In the genomic region with DNA sequence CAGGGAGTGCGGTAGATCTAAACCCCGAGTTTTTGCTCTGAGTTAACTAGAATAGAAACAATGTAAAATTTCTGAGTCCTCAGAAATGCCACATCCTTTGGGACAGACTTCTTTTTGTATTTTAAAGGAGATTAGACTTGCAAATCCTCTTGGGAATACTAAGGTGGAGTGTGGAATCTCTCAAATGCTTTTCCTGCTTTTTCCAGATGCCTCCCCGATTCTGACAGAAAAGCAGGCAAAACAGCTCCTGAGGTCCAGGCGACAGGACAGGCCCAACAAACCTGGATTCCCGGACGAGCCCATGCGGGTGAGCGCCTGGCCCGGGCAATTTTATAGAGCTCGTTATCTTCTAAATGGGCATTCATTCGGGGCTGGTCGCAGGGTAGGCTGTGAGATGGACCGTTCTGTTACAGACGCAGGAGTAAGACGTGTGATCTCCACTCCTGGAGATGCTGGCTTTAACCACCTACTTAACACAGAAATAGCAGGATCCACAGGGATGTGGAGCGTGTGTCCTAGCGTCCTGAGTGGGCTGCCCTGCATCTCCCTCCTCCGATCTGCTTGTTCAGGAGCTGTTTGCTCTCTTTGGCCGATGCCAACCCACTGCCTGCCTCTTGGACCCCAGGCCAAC, we compare ENCODE assay signal across 27 mouse cellular contexts. TPM values are rescaled to one million over a fixed set of nuclear protein-coding genes. Genes with fewer than 3 reads are reported as not detected.
DNase-seq lines count a peak whose midpoint lies in the region; TF ChIP-seq lines count a peak whose summit lies in the region.
"Had no signal": no experiment of that assay in that cellular context is flagged by ENCODE, and none has a peak within 500 bp of the region (broad histone marks: within the 10 kb centered on the region; RNA-seq: fewer than 3 reads in every experiment).

No protein-coding gene starts in this region.

- no peak for DNase-seq in gastrocnemius, adult 2 months
- DNase-seq in gastrocnemius, postnatal 25 days = no peak
- peak; percentile 28 to 31 for DNase-seq in right cerebral cortex, adult 2 months (ENCODE audit: low spot score in 2 of 2)
- DNase-seq in right cerebral cortex, postnatal 25 days = no peak
- no peak for DNase-seq in heart, adult 11 months
- DNase-seq: adrenal gland, postnatal 14 days; cerebellum, adult 11-12 months; kidney, adult 8-10 months; kidney, postnatal 25 days had no signal

- H3K27ac ChIP-seq in gastrocnemius, adult 2 months = peak overlapping the region; percentile 61
- no peak overlapping the region for H3K27ac ChIP-seq in ES-Bruce4 (ENCODE audit: insufficient read depth, low read length)
- H3K27ac ChIP-seq in brown adipose tissue, adult 24 weeks (replicated peaks; ENCODE audit: low read depth, low read length) = peak overlapping the region; percentile 69
- H3K27ac ChIP-seq: forebrain, embryonic 15.5 days; heart, embryonic 13.5 days; hindbrain, embryonic 14.5 days; liver, embryonic 15.5 days; macrophage; midbrain, embryonic 10.5 days had no signal

- no peaks in the 10 kb centered on the region for H3K27me3 ChIP-seq in ES-Bruce4 (ENCODE audit: control insufficient read depth, insufficient read depth, low read length, poor library complexity, severe bottlenecking)
- H3K27me3 ChIP-seq: forebrain, embryonic 15.5 days; heart, embryonic 13.5 days; liver, embryonic 15.5 days had no signal

- H3K4me3 ChIP-seq in gastrocnemius, adult 2 months = peak overlapping the region; percentile 20
- no peak overlapping the region for H3K4me3 ChIP-seq in ES-Bruce4 (ENCODE audit: low read depth, low read length)
- H3K4me3 ChIP-seq in brown adipose tissue, adult 24 weeks (ENCODE audit: insufficient read depth, low read depth, low read length) = peak overlapping the region; percentile 19
- H3K4me3 ChIP-seq: forebrain, embryonic 15.5 days; heart, embryonic 13.5 days; liver, embryonic 15.5 days; midbrain, embryonic 10.5 days had no signal

- 0 out of 2 replicates have a peak overlapping the region, but pooled peaks have one; percentile 26 for H3K9ac ChIP-seq in ES-Bruce4 (ENCODE audit: low read depth, poor library complexity, severe bottlenecking)
- H3K9ac ChIP-seq: forebrain, embryonic 15.5 days; heart, embryonic 13.5 days; hindbrain, embryonic 14.5 days; liver, embryonic 15.5 days had no signal

- H3K9me3 ChIP-seq in ES-Bruce4 (replicated peaks; ENCODE audit: control insufficient read depth, insufficient read depth, low read length, poor library complexity, severe bottlenecking) = no peaks in the 10 kb centered on the region
- H3K9me3 ChIP-seq: forebrain, embryonic 15.5 days; G1E; heart, embryonic 13.5 days; liver, embryonic 15.5 days; midbrain, embryonic 10.5 days had no signal

- TF ChIP-seq EP300 in ES-Bruce4 (IDR thresholded peaks at IDR 0.05; ENCODE audit: insufficient read depth, low read depth, low read length) = no peak

- TF ChIP-seq CTCF in gastrocnemius, adult 2 months (IDR thresholded peaks at IDR 0.05) = no peak
- TF ChIP-seq CTCF in ES-Bruce4 (IDR thresholded peaks at IDR 0.05; ENCODE audit: low read depth, low read length) = no peak

- H3K4me1 ChIP-seq in ES-Bruce4 (ENCODE audit: control insufficient read depth, insufficient read depth, low read length) = no peaks in the 10 kb centered on the region
- H3K4me1 ChIP-seq in brown adipose tissue, adult 24 weeks (ENCODE audit: control insufficient read depth, insufficient read depth, insufficient read length, low read length) = peaks cover 12% of the 10 kb centered on the region
- H3K4me1 ChIP-seq: forebrain, embryonic 15.5 days; liver, embryonic 15.5 days had no signal

- no peak for TF ChIP-seq POLR2A in ES-Bruce4 (IDR thresholded peaks at IDR 0.05; ENCODE audit: insufficient read depth, low read length)

- H3K36me3 ChIP-seq in ES-Bruce4 (ENCODE audit: control insufficient read depth, insufficient read depth, low read length, poor library complexity, severe bottlenecking) = no peaks in the 10 kb centered on the region
- H3K36me3 ChIP-seq: forebrain, embryonic 15.5 days; G1E; heart, embryonic 13.5 days; liver, embryonic 15.5 days; midbrain, embryonic 10.5 days had no signal

- intact Hi-C loops in gastrocnemius, adult 2 months (cut with DNase I) = no loop called here

RNA-seq across cellular contexts. Expression of gene Gm525, which starts 1.3 kb away (rescaled TPM):
- not detected for total RNA-seq in gastrocnemius, adult 2 months (2021)
- not detected for total RNA-seq in gastrocnemius, postnatal 25 days (2021)
- polyA plus RNA-seq in ES-Bruce4 (2011; ENCODE audit: insufficient read depth, insufficient read length, low read depth, missing spikeins) = not detected in 2 replicates
- not detected in 2 replicates for polyA plus RNA-seq in brown adipose tissue, adult 24 weeks (2012; ENCODE audit: insufficient read depth, insufficient read length, missing spikeins)
- total RNA-seq: adrenal gland, postnatal 14 days; common myeloid progenitor, adult 5-6 weeks; G1E; gastrocnemius, adult 18-20 months; granulocyte monocyte progenitor cell, adult 5-6 weeks; heart, postnatal 25 days; layer of hippocampus, adult 8-10 months; left cerebral cortex, postnatal 14 days had no signal
- polyA plus RNA-seq: C2C12; embryonic facial prominence, embryonic 11.5 days; forebrain, embryonic 15.5 days; G1E; heart, embryonic 13.5 days; hindbrain, embryonic 14.5 days; liver, embryonic 15.5 days; macrophage; midbrain, embryonic 10.5 days; neural tube, embryonic 14.5 days had no signal

RNA-seq across cellular contexts. Expression of gene Dgke, which starts 8.2 kb away (rescaled TPM):
- total RNA-seq in gastrocnemius, adult 2 months (2021) = 1 to 10 TPM; 3.4 to 3.7 TPM
- total RNA-seq in gastrocnemius, postnatal 25 days (2021) = 1 to 10 TPM; 2.5 to 2.7 TPM
- 11.3 and 12.8 TPM in 2 replicates for polyA plus RNA-seq in ES-Bruce4 (2011; ENCODE audit: insufficient read depth, insufficient read length, low read depth, missing spikeins)
- 3.0 and 3.2 TPM in 2 replicates for polyA plus RNA-seq in brown adipose tissue, adult 24 weeks (2012; ENCODE audit: insufficient read depth, insufficient read length, missing spikeins)

Comparison
In these comparisons a context has a peak if more than half of its experiments do, and no peak if none do; other contexts are left out.
1. DNase-seq: peak in right cerebral cortex, adult 2 months (2 of 2); none in gastrocnemius, adult 2 months (single experiment), gastrocnemius, postnatal 25 days (single experiment), right cerebral cortex, postnatal 25 days (single experiment) and heart, adult 11 months (single experiment).